Mouse (Mus musculus) liver, embryonic 14 days (tissue): ENCODE measurements around the gene Ecsit. TPM values are rescaled to one million over a fixed set of nuclear protein-coding genes. Genes with fewer than 3 reads are reported as not detected.

ENCODE experiments used
- polyA plus RNA-seq: library from polyadenylated mRNA; depleted of rRNA; stranded (reverse); fragments of >200 nt; gene quantifications from 2 replicates; pipeline ENCODE4 v1.2.3, GENCODE M21; 2012; rRNA removed

Ecsit gene
- 13.1 and 15.4 TPM in 2 replicates for polyA plus RNA-seq

GRCm38 (mm10) chr9:22085022-22085834 lies at the start of gene Ecsit:
Gene Ecsit (minus strand): TSS chr9:22085438.

GRCm38 (mm10) chr9:22116740-22117426 lies 31.6 kb upstream of the Ecsit start, which contains the start of gene Elof1:
Gene Elof1 (minus strand): TSS chr9:22117172.

GRCm38 (mm10) chr9:22098993-22099696 lies 13.9 kb upstream of the Ecsit start, which contains the start of gene Cnn1:
Gene Cnn1 (plus strand): TSS chr9:22099216.

GRCm38 (mm10) chr9:22070791-22071573 lies 14.3 kb downstream of the Ecsit start, which contains the start of the genes Gm49318 and Zfp653:
Gene Gm49318 (minus strand): TSS chr9:22071259.
Gene Zfp653 (minus strand): TSS chr9:22071376.

GRCm38 (mm10) chr9:22051958-22052254 lies 33.3 kb downstream of the Ecsit start, which contains the start of gene Elavl3:
Gene Elavl3 (minus strand): TSS chr9:22052023.

Other genes with a start within 250 kb of the Ecsit start
- gene Angptl8, start 249.9 kb downstream of the Ecsit start, polyA plus RNA-seq, result 17.9 and 18.5 TPM in 2 replicates
- 9.2 and 9.4 TPM in 2 replicates for gene Dock6, start 232.8 kb downstream of the Ecsit start, polyA plus RNA-seq
- 5.2 and 5.5 TPM in 2 replicates for gene Rab3d, start 167.2 kb downstream of the Ecsit start, polyA plus RNA-seq
- gene Ccdc159, start 158.0 kb downstream of the Ecsit start, polyA plus RNA-seq, result 1.1 and 1.3 TPM in 2 replicates
- gene Tmem205, start 157.9 kb downstream of the Ecsit start, polyA plus RNA-seq, result 31.9 and 38.6 TPM in 2 replicates
- 2.4 and 2.6 TPM in 2 replicates for gene Plppr2, start 148.4 kb downstream of the Ecsit start, polyA plus RNA-seq
- gene Swsap1, start 129.7 kb downstream of the Ecsit start, polyA plus RNA-seq, result 1.2 and 1.4 TPM in 2 replicates
- 117 and 141 TPM in 2 replicates for gene Epor, start 121.9 kb downstream of the Ecsit start, polyA plus RNA-seq
- gene Rgl3, start 96.0 kb downstream of the Ecsit start, polyA plus RNA-seq, result 0.10 TPM in 2 replicates
- 0.05 and 0.06 TPM in 2 replicates for gene Ccdc151, start 82.8 kb downstream of the Ecsit start, polyA plus RNA-seq
- 41.7 and 46.6 TPM in 2 replicates for gene Prkcsh, start 82.6 kb downstream of the Ecsit start, polyA plus RNA-seq
- 0.01 and 0.03 TPM in 2 replicates for gene Elavl3, start 33.4 kb downstream of the Ecsit start, polyA plus RNA-seq
- gene Gm49318, start 14.2 kb downstream of the Ecsit start, polyA plus RNA-seq, result not detected in 2 replicates
- 7.3 and 7.9 TPM in 2 replicates for gene Zfp653, start 14.1 kb downstream of the Ecsit start, polyA plus RNA-seq
- 0.12 and 0.29 TPM in 2 replicates for gene Cnn1, start 13.8 kb upstream of the Ecsit start, polyA plus RNA-seq
- 52.9 and 66.3 TPM in 2 replicates for gene Elof1, start 31.7 kb upstream of the Ecsit start, polyA plus RNA-seq
- 160 and 181 TPM in 2 replicates for gene Acp5, start 50.3 kb upstream of the Ecsit start, polyA plus RNA-seq
- gene Pigyl, start 71.4 kb upstream of the Ecsit start, polyA plus RNA-seq, result 29.2 and 32.3 TPM in 2 replicates
- gene Zfp872, start 102.7 kb upstream of the Ecsit start, polyA plus RNA-seq, result 0.02 and 0.05 TPM in 2 replicates
- gene Zfp809, start 140.3 kb upstream of the Ecsit start, polyA plus RNA-seq, result 5.2 and 5.7 TPM in 2 replicates
- 0.76 and 0.81 TPM in 2 replicates for gene Zfp599, start 174.5 kb upstream of the Ecsit start, polyA plus RNA-seq
- gene Zfp810, start 222.2 kb upstream of the Ecsit start, polyA plus RNA-seq, result 1.9 and 2.4 TPM in 2 replicates